Mouse (Mus musculus): ENCODE measurements around the gene March6.

- TF ChIP-seq CTCF (IDR thresholded peaks at IDR 0.05; ENCODE audit: low read depth) = peak; percentile 85
- no peak for TF ChIP-seq EP300 (IDR thresholded peaks at IDR 0.05; ENCODE audit: low read depth)
These were observed 83.7 kb downstream of the March6 start for GRCm38 (mm10) chr15:31447121-31447520.
